Mouse (Mus musculus): Measurements from ENCODE around the gene Kif26b.
A peak's percentile ranks its signal among the peaks of the same experiment; 100 is the strongest.

The Kif26b gene

GRCm38 (mm10) chr1:178733035-178733434, 204.1 kb downstream of the Kif26b start:
- no peak for DNase-seq

- no peak for DNase-seq
Measured at GRCm38 (mm10) chr1:178734576-178734975, 205.7 kb downstream of the Kif26b start.

GRCm38 (mm10) chr1:178736931-178737330, 208.0 kb downstream of the Kif26b start:
- no peak for DNase-seq

GRCm38 (mm10) chr1:178743820-178744219, 214.9 kb downstream of the Kif26b start:
- no peak for DNase-seq

GRCm38 (mm10) chr1:178744526-178744925, 215.6 kb downstream of the Kif26b start:
- no peak for DNase-seq

GRCm38 (mm10) chr1:178744961-178745360, 216.0 kb downstream of the Kif26b start:
- DNase-seq = no peak

- no peak for DNase-seq
Measured at GRCm38 (mm10) chr1:178745471-178745870, 216.5 kb downstream of the Kif26b start.

GRCm38 (mm10) chr1:178747279-178748221, 218.6 kb downstream of the Kif26b start:
- DNase-seq = no peak

- no peak for DNase-seq
Measured at GRCm38 (mm10) chr1:178748222-178748600, 219.3 kb downstream of the Kif26b start.

GRCm38 (mm10) chr1:178748617-178749016, 219.7 kb downstream of the Kif26b start:
- peak; percentile 10 to 17 for DNase-seq

GRCm38 (mm10) chr1:178749786-178750185, 220.9 kb downstream of the Kif26b start:
- no peak for DNase-seq

GRCm38 (mm10) chr1:178758441-178758840, 229.5 kb downstream of the Kif26b start:
- DNase-seq = no peak

- DNase-seq = no peak
Measured at GRCm38 (mm10) chr1:178762125-178762741, 233.3 kb downstream of the Kif26b start.

GRCm38 (mm10) chr1:178764914-178765313, 236.0 kb downstream of the Kif26b start:
- DNase-seq = no peak

GRCm38 (mm10) chr1:178765650-178766049, 236.7 kb downstream of the Kif26b start:
- no peak for DNase-seq

GRCm38 (mm10) chr1:178768976-178769375, 240.1 kb downstream of the Kif26b start:
- no peak for DNase-seq

- no peak for DNase-seq
Measured at GRCm38 (mm10) chr1:178769988-178770387, 241.1 kb downstream of the Kif26b start.

- no peak for DNase-seq
Measured at GRCm38 (mm10) chr1:178770626-178771362, 241.9 kb downstream of the Kif26b start.

- DNase-seq = no peak
Measured at GRCm38 (mm10) chr1:178779742-178780141, 250.8 kb downstream of the Kif26b start.

- DNase-seq = no peak
Measured at GRCm38 (mm10) chr1:178784043-178784442, 255.1 kb downstream of the Kif26b start.

GRCm38 (mm10) chr1:178791266-178791665, 262.3 kb downstream of the Kif26b start:
- DNase-seq = no peak

GRCm38 (mm10) chr1:178792726-178793125, 263.8 kb downstream of the Kif26b start:
- DNase-seq = peak; percentile 32 to 65

GRCm38 (mm10) chr1:178794866-178795265, 265.9 kb downstream of the Kif26b start:
- DNase-seq = no peak

Measured in thymus, postnatal 36 days (tissue).